Mouse (Mus musculus) myocyte (in vitro differentiated cells): ENCODE results near the gene Rab27a.

Experiments used
- E2F4 ChIP-seq: IDR thresholded peaks from one replicate; pipeline ENCODE4 v1.6.1; 2011; ENCODE audit warnings: mild to moderate bottlenecking, control low read depth, moderate library complexity; ENCODE audit not compliant: insufficient read depth
- MYOD1 ChIP-seq, 3 experiments: IDR thresholded peaks; one replicate each; pipeline ENCODE4 v1.6.1; 2011; ENCODE audit warnings: control low read depth in 2 of 3, low read depth in 2 of 3, mild to moderate bottlenecking in 2 of 3, moderate library complexity in 1 of 3; ENCODE audit not compliant: insufficient read length in 2 of 3, control insufficient read depth in 1 of 3
- POLR2A ChIP-seq: IDR thresholded peaks from one replicate; pipeline ENCODE4 v1.6.1; 2011; ENCODE audit warnings: low read depth, mild to moderate bottlenecking, control low read depth, moderate library complexity; ENCODE audit not compliant: insufficient read length
- POLR2AphosphoS2 ChIP-seq: IDR thresholded peaks from one replicate; pipeline ENCODE4 v1.6.1; 2011; ENCODE audit warnings: low read depth, control low read depth; ENCODE audit not compliant: insufficient read length
- USF1 ChIP-seq: IDR thresholded peaks from one replicate; pipeline ENCODE4 v1.6.1; 2011; ENCODE audit warnings: low read depth, mild to moderate bottlenecking, control low read depth, moderate library complexity

GRCm38 (mm10) chr9:73044146-73045079 is at the start of gene Rab27a:
- TF ChIP-seq POLR2A (no peak), MYOD1 (IDR thresholded peaks at IDR 0.05; ENCODE audit: control insufficient read depth in 1 of 3, insufficient read length in 2 of 3, low read depth in 2 of 3) (no peak), E2F4 (no peak), POLR2AphosphoS2 (peak; percentile 63), USF1 (no peak)
